Mouse (Mus musculus): ENCODE measurements around the gene Trim34b. TPM values are rescaled to one million over a fixed set of nuclear protein-coding genes. Genes with fewer than 3 reads are reported as not detected.
"Not testable (repeated sequence)": the region's sequence is repeated elsewhere in the genome, so short reads cannot be mapped to it uniquely, and the experiment has no call there.

The Trim34b gene
- 0.07 TPM in 1 of 2 replicates, not detected in the other for polyA plus RNA-seq (2015; fragmentation: Nextera tagmentation; extraction: Ambion mirVana)

- H3K9ac ChIP-seq; H3K4me1 ChIP-seq (replicated peaks); H3K4me2 ChIP-seq; ATAC-seq (ENCODE audit: insufficient read depth); H3K9me3 ChIP-seq (replicated peaks); H3K27me3 ChIP-seq; H3K36me3 ChIP-seq (replicated peaks); H3K4me3 ChIP-seq (replicated peaks); H3K27ac ChIP-seq (replicated peaks): not testable (repeated sequence)
- WGBS (ENCODE audit: insufficient replicate concordance): 84% methylated on average over 2 of the region's 2 CpGs
Measured at GRCm38 (mm10) chr7:104329171-104329570, at the start of gene Trim34b. Gene Trim34b (plus strand): TSS chr7:104329471.

GRCm38 (mm10) chr7:104287576-104288443 is 41.5 kb upstream of the Trim34b start, which contains the start of gene Trim5:
Gene Trim5 (minus strand): TSS chr7:104288094.
- not testable (repeated sequence) for H3K4me1 ChIP-seq (replicated peaks); H3K9me3 ChIP-seq (replicated peaks); H3K9ac ChIP-seq; H3K36me3 ChIP-seq (replicated peaks); H3K27ac ChIP-seq (replicated peaks); H3K27me3 ChIP-seq
- 30% methylated on average over 14 of the region's 14 CpGs for WGBS (ENCODE audit: insufficient replicate concordance)
- Histone ChIP-seq H3K4me3 (replicated peaks) (peak within 1 kb of the TSS; percentile 43), H3K4me2 (peak within 1 kb of the TSS; percentile 50)
- peak; percentile 92 for ATAC-seq (ENCODE audit: insufficient read depth)

- Histone ChIP-seq H3K9ac (no peak overlapping the region), H3K27me3 (no peaks in the 10 kb centered on the region), H3K36me3 (replicated peaks) (no peaks in the 10 kb centered on the region), H3K4me1 (replicated peaks) (no peaks in the 10 kb centered on the region), H3K27ac (replicated peaks) (no peak overlapping the region), H3K4me3 (replicated peaks) (no peak overlapping the region), H3K9me3 (replicated peaks) (no peaks in the 10 kb centered on the region), H3K4me2 (no peak overlapping the region)
- ATAC-seq (ENCODE audit: insufficient read depth): no peak
- WGBS (ENCODE audit: insufficient replicate concordance): 71% methylated on average over 1 of the region's 1 CpGs
Measured at GRCm38 (mm10) chr7:104290641-104291040, 38.6 kb upstream of the Trim34b start.

GRCm38 (mm10) chr7:104291638-104292400 is 37.5 kb upstream of the Trim34b start:
- Histone ChIP-seq H3K27ac (replicated peaks) (no peak overlapping the region), H3K4me1 (replicated peaks) (no peaks in the 10 kb centered on the region), H3K36me3 (replicated peaks) (no peaks in the 10 kb centered on the region), H3K9ac (no peak overlapping the region), H3K27me3 (no peaks in the 10 kb centered on the region), H3K4me2 (no peak overlapping the region), H3K9me3 (replicated peaks) (no peaks in the 10 kb centered on the region), H3K4me3 (replicated peaks) (no peak overlapping the region)
- 62% methylated on average over 5 of the region's 5 CpGs for WGBS (ENCODE audit: insufficient replicate concordance)
- no peak for ATAC-seq (ENCODE audit: insufficient read depth)

- H3K4me1 ChIP-seq (replicated peaks): no peaks in the 10 kb centered on the region; the same call in 1 of the 2 replicates
- H3K27ac ChIP-seq (replicated peaks): peak overlapping the region; percentile 67
- H3K4me3 ChIP-seq (replicated peaks): peak overlapping the region; percentile 61
- peak; percentile 75 for ATAC-seq (ENCODE audit: insufficient read depth)
- no peaks in the 10 kb centered on the region for H3K27me3 ChIP-seq
- no peaks in the 10 kb centered on the region for H3K36me3 ChIP-seq (replicated peaks)
- H3K9me3 ChIP-seq (replicated peaks): no peaks in the 10 kb centered on the region
- peak overlapping the region; percentile 40; the same call in 1 of the 2 replicates for H3K9ac ChIP-seq
- 2% methylated on average over 15 of the region's 15 CpGs for WGBS (ENCODE audit: insufficient replicate concordance)
- peak overlapping the region; percentile 62 for H3K4me2 ChIP-seq
Measured at GRCm38 (mm10) chr7:104314796-104315353, 14.4 kb upstream of the Trim34b start.

GRCm38 (mm10) chr7:104315369-104316080 is 13.7 kb upstream of the Trim34b start, which contains the start of gene Trim12a:
Gene Trim12a (minus strand): TSS chr7:104315466.
- H3K4me1 ChIP-seq (replicated peaks); H3K27me3 ChIP-seq; H3K9me3 ChIP-seq (replicated peaks); H3K36me3 ChIP-seq (replicated peaks): not testable (repeated sequence)
- Histone ChIP-seq H3K4me2 (peak within 1 kb of the TSS; percentile 62), H3K4me3 (replicated peaks) (peak within 1 kb of the TSS; percentile 61), H3K9ac (peak within 1 kb of the TSS; percentile 40; the same call in 1 of the 2 replicates), H3K27ac (replicated peaks) (peak within 1 kb of the TSS; percentile 67)
- WGBS (ENCODE audit: insufficient replicate concordance): 9% methylated on average over 4 of the region's 4 CpGs
- ATAC-seq (ENCODE audit: insufficient read depth): peak; percentile 95

- H3K27me3 ChIP-seq: no peaks in the 10 kb centered on the region
- H3K27ac ChIP-seq (replicated peaks): no peak overlapping the region
- H3K9ac ChIP-seq: no peak overlapping the region
- H3K4me1 ChIP-seq (replicated peaks): no peaks in the 10 kb centered on the region
- H3K9me3 ChIP-seq (replicated peaks): no peaks in the 10 kb centered on the region
- no peaks in the 10 kb centered on the region for H3K36me3 ChIP-seq (replicated peaks)
- WGBS (ENCODE audit: insufficient replicate concordance): 69% methylated on average over 9 of the region's 9 CpGs
- H3K4me3 ChIP-seq (replicated peaks): no peak overlapping the region
- no peak for ATAC-seq (ENCODE audit: insufficient read depth)
- no peak overlapping the region for H3K4me2 ChIP-seq
Measured at GRCm38 (mm10) chr7:104322028-104322427, 7.2 kb upstream of the Trim34b start.

- not testable (repeated sequence) for H3K4me3 ChIP-seq (replicated peaks); ATAC-seq (ENCODE audit: insufficient read depth); H3K9ac ChIP-seq; H3K4me1 ChIP-seq (replicated peaks); H3K27me3 ChIP-seq; H3K27ac ChIP-seq (replicated peaks); H3K36me3 ChIP-seq (replicated peaks); H3K4me2 ChIP-seq; H3K9me3 ChIP-seq (replicated peaks)
- 52% methylated on average over 3 of the region's 3 CpGs for WGBS (ENCODE audit: insufficient replicate concordance)
Measured at GRCm38 (mm10) chr7:104335547-104335946, 6.3 kb downstream of the Trim34b start.

GRCm38 (mm10) chr7:104340744-104341143 is 11.5 kb downstream of the Trim34b start:
- not testable (repeated sequence) for H3K9ac ChIP-seq; H3K4me2 ChIP-seq; ATAC-seq (ENCODE audit: insufficient read depth); H3K27ac ChIP-seq (replicated peaks); H3K27me3 ChIP-seq; H3K36me3 ChIP-seq (replicated peaks); H3K4me3 ChIP-seq (replicated peaks); H3K4me1 ChIP-seq (replicated peaks); H3K9me3 ChIP-seq (replicated peaks)
- 75% methylated on average over 4 of the region's 4 CpGs for WGBS (ENCODE audit: insufficient replicate concordance)

GRCm38 (mm10) chr7:104348043-104348442 is 18.8 kb downstream of the Trim34b start:
- not testable (repeated sequence) for H3K9me3 ChIP-seq (replicated peaks); H3K27ac ChIP-seq (replicated peaks); H3K27me3 ChIP-seq; H3K4me1 ChIP-seq (replicated peaks); H3K36me3 ChIP-seq (replicated peaks); ATAC-seq (ENCODE audit: insufficient read depth); H3K4me2 ChIP-seq; H3K9ac ChIP-seq; H3K4me3 ChIP-seq (replicated peaks)
- 49% methylated on average over 4 of the region's 4 CpGs for WGBS (ENCODE audit: insufficient replicate concordance)

Measured in liver, embryonic 15.5 days (tissue).